Mouse (Mus musculus) neural tube, embryonic 13.5 days (tissue): ENCODE measurements around the gene Dcbld2. TPM values are rescaled to one million over a fixed set of nuclear protein-coding genes. Genes with fewer than 3 reads are reported as not detected.

Experiments
- ATAC-seq: fragments of 200-750 bp; cut with Nextera tagmentation; 2 replicates; pipeline ENCODE4 v1.8.0; 2017; ENCODE audit warnings: low read depth, mild to moderate bottlenecking, moderate TSS enrichment, moderate library complexity
- H3K27ac ChIP-seq: fragments of 300-500 bp; sonication (generic); replicated peaks from 2 replicates; pipeline ENCODE4 v1.5.1; 2015; ENCODE audit warnings: moderate library complexity, mild to moderate bottlenecking, inconsistent platforms
- H3K27me3 ChIP-seq: fragments of 300-500 bp; sonication (generic); 2 replicates; pipeline ENCODE4 v1.6.1; 2015; ENCODE audit warnings: mild to moderate bottlenecking, inconsistent platforms
- H3K36me3 ChIP-seq: fragments of 300-500 bp; sonication (generic); 2 replicates; pipeline ENCODE4 v1.6.1; 2015; ENCODE audit warnings: mild to moderate bottlenecking, inconsistent platforms
- H3K4me1 ChIP-seq: fragments of 300-500 bp; sonication (generic); replicated peaks from 2 replicates; pipeline ENCODE4 v1.6.1; 2015; ENCODE audit warnings: inconsistent platforms
- H3K4me2 ChIP-seq: fragments of 300-500 bp; sonication (generic); 2 replicates; pipeline ENCODE4 v1.6.1; 2015; ENCODE audit warnings: inconsistent platforms, mild to moderate bottlenecking, moderate library complexity
- H3K4me3 ChIP-seq: fragments of 300-500 bp; sonication (generic); 2 replicates; pipeline ENCODE4 v1.5.1; 2015; ENCODE audit warnings: mild to moderate bottlenecking, inconsistent platforms
- H3K9ac ChIP-seq: fragments of 300-500 bp; sonication (generic); 2 replicates; pipeline ENCODE4 v1.6.1; 2015; ENCODE audit warnings: moderate library complexity, mild to moderate bottlenecking, inconsistent platforms
- H3K9me3 ChIP-seq: fragments of 300-500 bp; sonication (generic); 2 replicates; pipeline ENCODE4 v1.6.1; 2016; ENCODE audit warnings: inconsistent platforms
- WGBS: fragments of 180-500 bp; shearing (Covaris S2); methylation state at CpG from one replicate; pipeline ENCODE4 v1.1.7; 2015; 5-methylcytosine and 5-hydroxymethylcytosine counted together
- polyA plus RNA-seq: library from polyadenylated mRNA; unstranded; fragments of >200 nt; fragmentation: Nextera tagmentation; extraction: Ambion mirVana; gene quantifications from 2 replicates; pipeline ENCODE4 v1.2.1, GENCODE M21; 2015

Dcbld2 gene
- polyA plus RNA-seq, 1 experiment from 2014 or later, result 5.9 TPM

DNA sequence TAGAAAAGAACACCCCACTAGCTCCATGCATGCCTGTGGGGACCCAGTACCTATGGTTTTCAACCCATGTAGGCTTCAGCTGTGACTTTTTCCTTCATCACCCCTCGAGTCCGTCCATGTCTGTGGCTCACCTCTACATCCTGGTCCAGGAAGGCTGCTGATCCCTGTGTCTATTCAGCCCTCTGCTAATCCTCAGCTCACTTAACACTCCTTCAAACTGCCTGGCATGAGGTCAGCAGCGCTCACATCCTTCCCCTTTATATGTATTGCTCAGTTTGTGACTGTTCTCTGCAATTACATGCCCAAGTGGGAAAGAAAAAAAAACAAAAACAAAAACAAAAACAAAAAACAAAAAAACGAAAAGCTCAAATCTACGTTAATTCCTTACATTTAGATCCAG lies 91.4 kb downstream of the Dcbld2 start:
- ATAC-seq, result no peak
- no peaks in the 10 kb centered on the region for H3K27me3 ChIP-seq
- WGBS, result 87% methylated on average over 5 of the region's 5 CpGs
- H3K4me1 ChIP-seq, result peaks cover 16% of the 10 kb centered on the region
- no peaks in the 10 kb centered on the region for H3K9me3 ChIP-seq
- no peak overlapping the region for H3K9ac ChIP-seq
- no peak overlapping the region for H3K4me2 ChIP-seq
- H3K27ac ChIP-seq, result 0 out of 2 replicates have a peak overlapping the region, but pooled peaks have one; percentile 13
- H3K36me3 ChIP-seq, result no peaks in the 10 kb centered on the region
- no peak overlapping the region for H3K4me3 ChIP-seq

GRCm38 (mm10) chr16:58501760-58502301 lies 93.6 kb downstream of the Dcbld2 start:
- 45% methylated on average over 6 of the region's 6 CpGs for WGBS
- Histone ChIP-seq H3K4me1 (peaks cover 16% of the 10 kb centered on the region), H3K9me3 (no peaks in the 10 kb centered on the region), H3K4me3 (no peak overlapping the region), H3K36me3 (no peaks in the 10 kb centered on the region), H3K27me3 (no peaks in the 10 kb centered on the region), H3K9ac (no peak overlapping the region), H3K4me2 (no peak overlapping the region), H3K27ac (peak overlapping the region; percentile 33; the same call in 1 of the 2 replicates)
- ATAC-seq, result no peak

DNA sequence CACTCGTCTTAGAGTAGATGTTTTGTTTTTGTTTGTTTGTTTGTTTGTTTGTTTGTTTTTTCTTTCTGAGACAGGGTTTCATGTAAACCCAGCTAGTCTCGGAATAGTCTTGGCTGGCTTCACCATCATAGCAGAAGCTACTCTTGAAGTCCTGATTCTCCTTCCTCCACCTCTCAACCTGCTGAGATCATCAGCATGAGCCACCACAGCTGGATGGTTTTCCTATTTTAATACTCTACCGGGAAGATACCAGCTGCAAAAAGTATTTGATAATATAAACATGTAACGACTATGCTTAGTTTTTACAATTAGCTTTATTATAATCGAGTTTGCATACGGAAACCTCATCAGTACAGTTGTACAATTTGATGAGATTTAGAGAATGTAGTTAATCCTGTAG lies 94.3 kb downstream of the Dcbld2 start:
- 77% methylated on average over 6 of the region's 6 CpGs for WGBS
- no peaks in the 10 kb centered on the region for H3K9me3 ChIP-seq

DNA sequence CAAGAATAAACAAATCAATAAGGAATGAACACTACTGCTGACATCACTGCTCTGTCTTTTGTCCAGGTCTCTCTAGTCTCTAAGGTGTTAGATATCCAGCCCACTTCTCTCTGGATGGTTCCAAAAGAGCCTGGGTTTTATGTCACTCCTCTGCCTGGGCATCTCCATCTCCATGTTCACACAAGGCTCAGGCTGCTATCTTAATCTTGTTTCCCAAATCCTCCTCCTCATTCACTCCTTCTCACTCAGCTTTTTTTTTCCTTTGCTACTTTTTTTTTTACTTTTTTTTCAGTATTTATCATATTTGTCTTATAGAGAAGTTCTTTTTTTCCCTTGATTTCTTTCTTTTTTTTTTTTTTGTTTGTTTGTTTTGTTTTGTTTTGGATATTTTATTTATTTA lies 96.7 kb downstream of the Dcbld2 start:
- no peaks in the 10 kb centered on the region for H3K36me3 ChIP-seq
- no peak overlapping the region for H3K27ac ChIP-seq
- peaks cover 7% of the 10 kb centered on the region; the same call in 1 of the 2 replicates for H3K4me1 ChIP-seq
- no peaks in the 10 kb centered on the region for H3K9me3 ChIP-seq
- no peak overlapping the region for H3K4me2 ChIP-seq
- H3K4me3 ChIP-seq, result no peak overlapping the region
- H3K27me3 ChIP-seq, result no peaks in the 10 kb centered on the region
- ATAC-seq, result no peak
- H3K9ac ChIP-seq, result no peak overlapping the region

More for the DNA sequence above, 94.3 kb downstream of the Dcbld2 start:
- H3K9ac ChIP-seq, result no peak overlapping the region
- H3K4me2 ChIP-seq, result no peak overlapping the region
- no peaks in the 10 kb centered on the region for H3K27me3 ChIP-seq
- no peak overlapping the region for H3K27ac ChIP-seq
- peaks cover 20% of the 10 kb centered on the region for H3K4me1 ChIP-seq
- no peak for ATAC-seq
- H3K36me3 ChIP-seq, result no peaks in the 10 kb centered on the region
- H3K4me3 ChIP-seq, result no peak overlapping the region

- Histone ChIP-seq H3K4me1 (peaks cover 22% of the 10 kb centered on the region), H3K9me3 (no peaks in the 10 kb centered on the region), H3K27ac (peak overlapping the region; percentile 7; the same call in 1 of the 2 replicates), H3K4me2 (peak overlapping the region; percentile 30), H3K9ac (no peak overlapping the region), H3K36me3 (no peaks in the 10 kb centered on the region), H3K27me3 (no peaks in the 10 kb centered on the region), H3K4me3 (no peak overlapping the region)
- peak; percentile 65 for ATAC-seq
- 34% methylated on average over 9 of the region's 9 CpGs for WGBS
These were observed 104.0 kb downstream of the Dcbld2 start for GRCm38 (mm10) chr16:58512181-58512761.

DNA sequence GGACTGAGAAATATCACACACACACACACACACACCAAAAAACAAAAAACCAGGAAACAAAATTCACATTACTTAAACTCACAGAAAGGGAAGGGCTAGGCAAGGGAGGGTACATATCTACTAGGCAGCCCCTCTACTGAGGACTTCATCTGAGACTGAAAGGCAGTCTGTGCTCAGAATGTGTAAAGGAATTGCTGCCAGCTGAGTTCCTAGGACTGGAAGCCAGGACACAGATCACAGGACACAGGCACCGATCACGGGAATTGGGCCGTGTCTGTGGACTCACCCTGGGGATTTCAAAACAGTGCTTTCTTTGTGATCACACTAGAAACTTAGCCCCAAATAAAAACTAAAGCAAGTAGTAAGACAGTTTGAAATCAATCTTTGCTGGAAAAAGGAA lies 104.6 kb downstream of the Dcbld2 start:
- no peaks in the 10 kb centered on the region for H3K36me3 ChIP-seq
- H3K4me3 ChIP-seq, result no peak overlapping the region
- H3K27ac ChIP-seq, result 0 out of 2 replicates have a peak overlapping the region, but pooled peaks have one; percentile 7
- 21% methylated on average over 3 of the region's 3 CpGs for WGBS
- no peak overlapping the region for H3K4me2 ChIP-seq
- H3K9me3 ChIP-seq, result no peaks in the 10 kb centered on the region
- H3K4me1 ChIP-seq, result peaks cover 19% of the 10 kb centered on the region
- no peaks in the 10 kb centered on the region for H3K27me3 ChIP-seq
- H3K9ac ChIP-seq, result no peak overlapping the region
- peak; percentile 80 for ATAC-seq

- Histone ChIP-seq H3K27ac (0 out of 2 replicates have a peak overlapping the region, but pooled peaks have one; percentile 4), H3K9me3 (no peaks in the 10 kb centered on the region)
- no peak for ATAC-seq
These were observed 105.5 kb downstream of the Dcbld2 start for GRCm38 (mm10) chr16:58513755-58514154.

DNA sequence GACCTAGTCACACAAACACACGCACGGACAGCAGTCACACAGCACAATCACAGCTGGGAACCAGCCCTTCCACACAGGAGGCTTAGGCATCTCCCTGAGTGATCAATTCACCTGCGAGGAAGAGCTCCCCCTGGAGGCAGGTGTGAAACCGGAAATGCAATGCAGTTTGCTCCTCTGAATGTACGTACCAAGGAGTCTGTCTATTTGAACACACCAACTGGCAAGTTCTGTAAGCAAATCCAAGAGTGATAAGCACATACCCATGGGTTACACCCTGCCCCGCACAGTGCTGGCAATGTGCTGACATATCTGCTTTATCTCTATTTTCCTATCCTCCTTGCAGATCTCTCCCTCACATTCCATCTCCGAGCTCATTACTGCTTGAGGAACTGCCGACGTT lies 106.3 kb downstream of the Dcbld2 start:
- H3K4me1 ChIP-seq, result peaks cover 19% of the 10 kb centered on the region
- ATAC-seq, result no peak
- no peak overlapping the region for H3K4me2 ChIP-seq
- 92% methylated on average over 9 of the region's 9 CpGs for WGBS
- H3K27me3 ChIP-seq, result no peaks in the 10 kb centered on the region
- H3K36me3 ChIP-seq, result no peaks in the 10 kb centered on the region
- H3K27ac ChIP-seq, result no peak overlapping the region
- no peak overlapping the region for H3K4me3 ChIP-seq
- H3K9me3 ChIP-seq, result no peaks in the 10 kb centered on the region
- H3K9ac ChIP-seq, result no peak overlapping the region

More at GRCm38 (mm10) chr16:58513755-58514154, 105.5 kb downstream of the Dcbld2 start:
- Histone ChIP-seq H3K4me2 (no peak overlapping the region), H3K4me1 (peaks cover 19% of the 10 kb centered on the region), H3K36me3 (no peaks in the 10 kb centered on the region), H3K9ac (no peak overlapping the region), H3K4me3 (no peak overlapping the region), H3K27me3 (no peaks in the 10 kb centered on the region)
- 37% methylated on average over 6 of the region's 6 CpGs for WGBS

GRCm38 (mm10) chr16:58516161-58516560 lies 107.9 kb downstream of the Dcbld2 start:
- no peak for ATAC-seq
- Histone ChIP-seq H3K9me3 (no peaks in the 10 kb centered on the region), H3K4me2 (no peak overlapping the region), H3K4me3 (no peak overlapping the region), H3K27ac (no peak overlapping the region), H3K36me3 (no peaks in the 10 kb centered on the region), H3K27me3 (peaks cover 6% of the 10 kb centered on the region; the same call in 1 of the 2 replicates), H3K9ac (no peak overlapping the region), H3K4me1 (peaks cover 21% of the 10 kb centered on the region)
- 94% methylated on average over 2 of the region's 2 CpGs for WGBS

DNA sequence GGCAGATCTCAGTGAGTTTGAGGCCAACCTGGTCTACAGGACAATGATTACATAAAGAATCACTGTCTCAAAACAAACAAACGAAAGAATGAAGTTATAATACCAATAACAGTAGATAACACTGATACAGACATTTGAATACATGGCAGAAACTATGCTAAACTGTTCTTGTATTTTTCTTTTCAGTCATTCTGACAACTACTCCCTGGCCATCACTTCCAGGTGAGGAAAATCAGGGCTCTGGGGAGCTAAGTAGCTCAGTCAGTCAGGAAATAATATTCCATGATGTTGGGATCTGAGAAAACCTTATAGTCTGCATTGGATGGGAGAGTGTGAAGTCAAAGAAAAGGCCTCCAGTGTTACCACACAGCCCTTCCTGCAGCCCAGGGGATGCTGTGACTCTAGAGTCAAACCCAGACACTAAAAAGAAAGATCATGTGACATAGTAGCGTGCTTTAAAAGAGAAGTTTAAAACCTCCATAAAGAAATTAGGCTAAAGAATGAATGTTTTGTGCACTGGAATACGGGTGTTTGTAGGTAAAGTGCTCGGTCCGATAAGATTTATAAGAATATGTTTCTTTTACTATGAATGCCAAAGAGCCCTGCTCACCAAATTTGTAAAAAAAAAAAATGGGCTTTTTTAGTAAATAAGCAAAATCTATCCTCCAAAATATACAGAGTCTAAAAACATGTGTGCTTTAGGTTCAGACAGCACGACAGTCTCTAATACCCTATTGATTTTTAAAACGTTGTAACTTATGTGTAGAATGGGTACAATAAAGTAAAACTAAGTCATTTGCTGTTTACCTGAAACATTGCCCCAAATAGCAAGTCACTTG lies 108.9 kb downstream of the Dcbld2 start:
- Histone ChIP-seq H3K27me3 (peaks cover 17% of the 10 kb centered on the region), H3K4me2 (no peak overlapping the region), H3K9me3 (no peaks in the 10 kb centered on the region), H3K36me3 (no peaks in the 10 kb centered on the region), H3K4me3 (no peak overlapping the region), H3K27ac (no peak overlapping the region), H3K4me1 (peaks cover 16% of the 10 kb centered on the region), H3K9ac (no peak overlapping the region)
- no peak for ATAC-seq
- 85% methylated on average over 7 of the region's 7 CpGs for WGBS
